Comparison of ENCODE assay signal across 8 mouse cellular contexts in the genomic region with DNA sequence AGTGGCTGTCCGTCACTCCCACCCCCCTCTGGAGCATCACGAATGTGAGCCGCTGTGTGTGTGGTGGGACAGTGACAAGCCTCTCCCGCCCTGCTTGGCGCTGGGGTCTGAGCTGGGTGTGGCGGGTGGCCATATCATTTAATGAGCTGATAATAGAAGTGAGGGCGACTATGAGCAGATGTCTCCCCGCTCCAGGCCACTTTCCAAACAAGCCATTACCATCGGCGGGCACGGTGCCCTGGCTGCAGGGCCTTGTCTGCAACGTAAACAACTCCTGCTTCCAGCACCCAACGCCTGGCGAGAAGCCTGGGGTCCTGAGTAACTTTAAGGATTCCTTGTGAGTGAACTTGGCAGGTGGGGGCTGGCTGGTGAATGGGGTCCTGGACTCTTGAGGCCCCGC. TPM values are rescaled to one million over a fixed set of nuclear protein-coding genes. Genes with fewer than 3 reads are reported as not detected.
DNase-seq lines count a peak whose midpoint lies in the region; ATAC-seq and TF ChIP-seq lines count a peak whose summit lies in the region.

No protein-coding gene starts in this region.

- no peak overlapping the region for H3K27ac ChIP-seq in lung, postnatal 0 days (ENCODE audit: low read length)
- no peak overlapping the region; a peak in 1 of 4 replicates for H3K27ac ChIP-seq in heart, embryonic 14.5 days (replicated peaks in 1 of 2; ENCODE audit: control insufficient read depth in 1 of 2, insufficient read depth in 1 of 2, low read depth in 2 of 2, low read length in 2 of 2)
- peak overlapping the region; percentile 95 for H3K27ac ChIP-seq in liver, embryonic 13.5 days

- 17% methylated on average over 15 of the region's 15 CpGs for WGBS in lung, postnatal 0 days
- 10% methylated on average over 15 of the region's 15 CpGs for WGBS in heart, embryonic 14.5 days
- 17% methylated on average over 15 of the region's 15 CpGs for WGBS in liver, embryonic 13.5 days (ENCODE audit: insufficient replicate concordance)

- peak; percentile 25 for ATAC-seq in lung, postnatal 0 days
- no peak for ATAC-seq in heart, embryonic 14.5 days (ENCODE audit: insufficient number of reproducible peaks, insufficient read depth, low FRiP score, low read depth)
- peak; percentile 30 for ATAC-seq in liver, embryonic 13.5 days (ENCODE audit: low read depth)

- peak; percentile 65 for DNase-seq in lung, postnatal 0 days (ENCODE audit: low spot score)
- DNase-seq in lung, postnatal 25 days (ENCODE audit: low spot score): no peak
- peak; percentile 85 for DNase-seq in cerebellum, adult 9-11 months
- DNase-seq in liver, embryonic 13.5 days: no peak
- DNase-seq in right cerebral cortex, adult 2 months (ENCODE audit: low spot score in 2 of 2): no peak
- DNase-seq in gastrocnemius, postnatal 14 days: no peak
- DNase-seq in thymus, postnatal 36 days: no peak

- TF ChIP-seq EP300 in lung, postnatal 0 days (IDR thresholded peaks at IDR 0.05): no peak

- H3K4me1 ChIP-seq in lung, postnatal 0 days (ENCODE audit: insufficient read depth, low read depth, low read length): 0 out of 2 replicates have a peak, but pooled peaks cover 5% of the 10 kb centered on the region
- H3K4me1 ChIP-seq in heart, embryonic 14.5 days (ENCODE audit: control insufficient read depth in 2 of 2, insufficient read depth in 2 of 2, low read length in 2 of 2): peaks cover 11 to 14% of the 10 kb centered on the region in 2 experiments; a peak in 3 of 4 replicates
- H3K4me1 ChIP-seq in liver, embryonic 13.5 days (replicated peaks): peaks cover 83% of the 10 kb centered on the region

- intact Hi-C loops in gastrocnemius, postnatal 14 days (cut with DNase I; ENCODE audit: low total_unique reads): no loop called here

- H3K36me3 ChIP-seq in lung, postnatal 0 days (ENCODE audit: insufficient read depth, low read length): peaks cover 25% of the 10 kb centered on the region
- H3K36me3 ChIP-seq in heart, embryonic 14.5 days (ENCODE audit: control insufficient read depth, insufficient read depth, low read length): peaks cover 27% of the 10 kb centered on the region
- H3K36me3 ChIP-seq in liver, embryonic 13.5 days: peaks cover 61% of the 10 kb centered on the region

- no peak for TF ChIP-seq CTCF in lung, postnatal 0 days (IDR thresholded peaks at IDR 0.05)

- no peaks in the 10 kb centered on the region for H3K9me3 ChIP-seq in lung, postnatal 0 days (ENCODE audit: low read length)
- no peaks in the 10 kb centered on the region for H3K9me3 ChIP-seq in heart, embryonic 14.5 days (ENCODE audit: control insufficient read depth, low read length)
- no peaks in the 10 kb centered on the region for H3K9me3 ChIP-seq in liver, embryonic 13.5 days (replicated peaks)

- H3K9ac ChIP-seq in lung, postnatal 0 days (replicated peaks; ENCODE audit: low read depth): no peak overlapping the region
- H3K9ac ChIP-seq in heart, embryonic 14.5 days (ENCODE audit: low read length): peak overlapping the region; percentile 47
- H3K9ac ChIP-seq in liver, embryonic 13.5 days: peak overlapping the region; percentile 84

- H3K27me3 ChIP-seq in lung, postnatal 0 days (replicated peaks; ENCODE audit: insufficient read depth, low read length): no peaks in the 10 kb centered on the region
- peaks cover 10% of the 10 kb centered on the region; the same call in 1 of the 2 replicates for H3K27me3 ChIP-seq in heart, embryonic 14.5 days (ENCODE audit: control insufficient read depth, insufficient read depth, low read length)
- H3K27me3 ChIP-seq in liver, embryonic 13.5 days: peaks cover 6% of the 10 kb centered on the region; the same call in 1 of the 2 replicates

- peak overlapping the region; percentile 70 for H3K4me2 ChIP-seq in lung, postnatal 0 days (replicated peaks; ENCODE audit: low read depth, low read length)
- peak overlapping the region; percentile 80 for H3K4me2 ChIP-seq in heart, embryonic 14.5 days (ENCODE audit: low read length)
- H3K4me2 ChIP-seq in liver, embryonic 13.5 days: peak overlapping the region; percentile 85

- peak overlapping the region; percentile 43; the same call in 1 of the 2 replicates for H3K4me3 ChIP-seq in lung, postnatal 0 days (ENCODE audit: low read depth, low read length)
- peak overlapping the region; percentile 53 to 73 for H3K4me3 ChIP-seq in heart, embryonic 14.5 days (ENCODE audit: control insufficient read depth in 1 of 2, insufficient read depth in 1 of 2, low read depth in 1 of 2, low read length in 2 of 2)
- H3K4me3 ChIP-seq in liver, embryonic 13.5 days (replicated peaks): peak overlapping the region; percentile 72

RNA-seq across cellular contexts. Expression of gene Abca7, which starts 1.5 kb away (rescaled TPM):
- 5.5 and 6.5 TPM in 2 replicates for polyA plus RNA-seq in lung, postnatal 0 days (2015; fragmentation: Nextera tagmentation; extraction: Ambion mirVana)
- 1.6 and 1.7 TPM in 2 replicates for polyA plus RNA-seq in heart, embryonic 14.5 days (2014; fragmentation: Nextera tagmentation; extraction: Ambion mirVana)
- 6.3 and 7.4 TPM in 2 replicates for polyA plus RNA-seq in liver, embryonic 13.5 days (2015; fragmentation: Nextera tagmentation; extraction: Ambion mirVana)
- total RNA-seq in gastrocnemius, postnatal 14 days (2021): 1 to 10 TPM; 4.2 TPM

RNA-seq across cellular contexts. Expression of gene Cnn2, which starts 9.4 kb away (rescaled TPM):
- 483 and 567 TPM in 2 replicates for polyA plus RNA-seq in lung, postnatal 0 days (2015; fragmentation: Nextera tagmentation; extraction: Ambion mirVana)
- 265 and 275 TPM in 2 replicates for polyA plus RNA-seq in heart, embryonic 14.5 days (2014; fragmentation: Nextera tagmentation; extraction: Ambion mirVana)
- 45.8 and 49.6 TPM in 2 replicates for polyA plus RNA-seq in liver, embryonic 13.5 days (2015; fragmentation: Nextera tagmentation; extraction: Ambion mirVana)
- 10 to 100 TPM; 19.2 to 24.8 TPM for total RNA-seq in gastrocnemius, postnatal 14 days (2021)

RNA-seq across cellular contexts. Expression of gene Tmem259, which starts 13.7 kb away (rescaled TPM):
- 26.7 and 27.6 TPM in 2 replicates for polyA plus RNA-seq in lung, postnatal 0 days (2015; fragmentation: Nextera tagmentation; extraction: Ambion mirVana)
- 16.2 and 20.3 TPM in 2 replicates for polyA plus RNA-seq in heart, embryonic 14.5 days (2014; fragmentation: Nextera tagmentation; extraction: Ambion mirVana)
- polyA plus RNA-seq in liver, embryonic 13.5 days (2015; fragmentation: Nextera tagmentation; extraction: Ambion mirVana): 8.2 TPM in 2 replicates
- total RNA-seq in gastrocnemius, postnatal 14 days (2021): 10 to 100 TPM; 76.2 to 84.5 TPM

RNA-seq across cellular contexts. Expression of gene Arhgap45, which starts 18.6 kb away (rescaled TPM):
- polyA plus RNA-seq in lung, postnatal 0 days (2015; fragmentation: Nextera tagmentation; extraction: Ambion mirVana): 20.1 and 22.2 TPM in 2 replicates
- 3.0 and 3.4 TPM in 2 replicates for polyA plus RNA-seq in heart, embryonic 14.5 days (2014; fragmentation: Nextera tagmentation; extraction: Ambion mirVana)
- polyA plus RNA-seq in liver, embryonic 13.5 days (2015; fragmentation: Nextera tagmentation; extraction: Ambion mirVana): 14.3 and 14.9 TPM in 2 replicates
- total RNA-seq in gastrocnemius, postnatal 14 days (2021): 1 to 10 TPM; 1.7 to 1.9 TPM

RNA-seq across cellular contexts. Expression of gene Grin3b, which starts 27.3 kb away (rescaled TPM):
- polyA plus RNA-seq in lung, postnatal 0 days (2015; fragmentation: Nextera tagmentation; extraction: Ambion mirVana): 0.24 and 0.32 TPM in 2 replicates
- polyA plus RNA-seq in heart, embryonic 14.5 days (2014; fragmentation: Nextera tagmentation; extraction: Ambion mirVana): 0.09 and 0.18 TPM in 2 replicates
- polyA plus RNA-seq in liver, embryonic 13.5 days (2015; fragmentation: Nextera tagmentation; extraction: Ambion mirVana): 0.07 and 0.10 TPM in 2 replicates
- under 1 TPM; 0.11 to 0.25 TPM for total RNA-seq in gastrocnemius, postnatal 14 days (2021)

Comparison
In these comparisons a context has a peak if more than half of its experiments do, and no peak if none do; other contexts are left out.
1. DNase-seq: peak in lung, postnatal 0 days (single experiment) and cerebellum, adult 9-11 months (single experiment); none in lung, postnatal 25 days (single experiment), liver, embryonic 13.5 days (single experiment), right cerebral cortex, adult 2 months (0 of 2), gastrocnemius, postnatal 14 days (single experiment) and thymus, postnatal 36 days (0 of 2).
2. Peak in every context shown above with its lines, with median percentiles within 50 percentile points of each other: H3K4me2 ChIP-seq and H3K4me3 ChIP-seq.